Mouse (Mus musculus) embryonic facial prominence, embryonic 14.5 days (tissue): ENCODE measurements around the gene Chst8. TPM values are rescaled to one million over a fixed set of nuclear protein-coding genes. Genes with fewer than 3 reads are reported as not detected.

Experiments
- ATAC-seq: fragments of 200-750 bp; cut with Nextera tagmentation; 2 replicates; pipeline ENCODE4 v1.8.0; 2017; ENCODE audit warnings: low read depth, moderate number of reproducible peaks, moderate TSS enrichment
- DNase-seq: peaks from one replicate; pipeline ENCODE4 v3.0.0-alpha.2; 2015; ENCODE audit warnings: low spot score
- H3K27ac ChIP-seq: fragments of 300-500 bp; sonication (generic); replicated peaks from 2 replicates; pipeline ENCODE4 v1.5.1; 2014; ENCODE audit warnings: low read depth, mild to moderate bottlenecking, low read length, moderate library complexity
- H3K27me3 ChIP-seq: fragments of 300-500 bp; sonication (generic); replicated peaks from 2 replicates; pipeline ENCODE4 v1.6.1; 2014; ENCODE audit warnings: low read length; ENCODE audit not compliant: control insufficient read depth, insufficient read depth
- H3K36me3 ChIP-seq: fragments of 300-500 bp; sonication (generic); 2 replicates; pipeline ENCODE4 v1.6.1; 2014; ENCODE audit warnings: low read length, mixed read lengths; ENCODE audit not compliant: control insufficient read depth, insufficient read depth
- H3K4me1 ChIP-seq: fragments of 300-500 bp; sonication (generic); 2 replicates; pipeline ENCODE4 v1.6.1; 2014; ENCODE audit warnings: antibody characterized with exemption, low read length; ENCODE audit not compliant: control insufficient read depth, insufficient read depth
- H3K4me2 ChIP-seq: fragments of 300-500 bp; sonication (generic); 2 replicates; pipeline ENCODE4 v1.6.1; 2014; ENCODE audit warnings: low read depth, mild to moderate bottlenecking, low read length, moderate library complexity, mixed read lengths
- H3K4me3 ChIP-seq: fragments of 300-500 bp; sonication (generic); 2 replicates; pipeline ENCODE4 v1.5.1; 2014; ENCODE audit warnings: low read depth, mild to moderate bottlenecking, low read length
- H3K9ac ChIP-seq: fragments of 300-500 bp; sonication (generic); 2 replicates; pipeline ENCODE4 v1.6.1; 2014; ENCODE audit warnings: low read depth, mild to moderate bottlenecking, low read length, moderate library complexity, mixed read lengths
- H3K9me3 ChIP-seq: fragments of 300-500 bp; sonication (generic); 2 replicates; pipeline ENCODE4 v1.6.1; 2016; ENCODE audit warnings: low read length; ENCODE audit not compliant: control insufficient read depth
- WGBS: fragments of 180-500 bp; shearing (Covaris S2); extraction: QIAGEN DNeasy Blood & Tissue Kit; methylation state at CpG from one replicate; pipeline ENCODE4 v1.1.7; 2014; 5-methylcytosine and 5-hydroxymethylcytosine counted together
- polyA plus RNA-seq: library from polyadenylated mRNA; unstranded; fragments of >200 nt; fragmentation: Nextera tagmentation; extraction: Ambion mirVana; gene quantifications from 2 replicates; pipeline ENCODE4 v1.2.1, GENCODE M21; 2014

The Chst8 gene
- polyA plus RNA-seq, 1 experiment from 2014 or later = 5.3 TPM

DNA sequence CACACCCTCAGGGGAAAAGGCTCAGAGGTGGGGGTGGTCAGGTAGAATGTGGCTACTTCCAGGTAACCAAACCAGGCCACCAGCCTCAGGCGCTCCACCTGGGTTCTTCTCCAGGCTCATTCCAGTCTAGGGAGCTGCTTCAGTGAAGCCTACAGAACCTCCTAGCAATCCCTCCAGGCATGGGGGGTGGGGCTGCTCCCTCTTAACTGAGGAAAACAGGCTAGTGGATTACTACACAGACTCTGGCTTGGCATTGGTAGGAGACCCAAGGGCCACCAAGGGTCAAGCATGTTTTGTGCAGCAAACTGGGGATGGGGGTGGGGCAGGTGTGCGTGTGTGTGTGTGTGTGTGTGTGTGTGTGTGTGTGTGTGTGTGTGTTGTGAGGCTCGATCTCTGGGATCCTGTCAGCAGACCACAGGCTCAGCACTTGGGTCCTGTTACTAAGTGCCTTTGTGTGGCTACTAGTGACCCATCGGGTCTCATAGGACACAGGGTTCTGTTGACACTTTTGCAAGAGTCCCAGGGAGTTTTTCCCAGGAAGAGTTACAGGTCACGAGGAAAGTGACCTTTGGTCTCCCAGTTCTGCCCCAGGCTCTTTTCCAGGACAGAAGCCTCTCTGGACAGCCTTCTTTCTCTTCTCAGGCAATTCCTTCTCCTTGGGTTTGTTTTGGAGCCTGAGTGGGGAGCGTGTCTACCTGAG, 153.0 kb downstream of the Chst8 start:
- Histone ChIP-seq H3K9me3 (no peaks in the 10 kb centered on the region), H3K27me3 (no peaks in the 10 kb centered on the region), H3K36me3 (no peaks in the 10 kb centered on the region), H3K4me3 (no peak overlapping the region), H3K4me2 (no peak overlapping the region), H3K9ac (no peak overlapping the region), H3K27ac (no peak overlapping the region), H3K4me1 (no peaks in the 10 kb centered on the region)
- ATAC-seq = no peak
- DNase-seq = no peak
- 41% methylated on average over 5 of the region's 6 CpGs for WGBS

DNA sequence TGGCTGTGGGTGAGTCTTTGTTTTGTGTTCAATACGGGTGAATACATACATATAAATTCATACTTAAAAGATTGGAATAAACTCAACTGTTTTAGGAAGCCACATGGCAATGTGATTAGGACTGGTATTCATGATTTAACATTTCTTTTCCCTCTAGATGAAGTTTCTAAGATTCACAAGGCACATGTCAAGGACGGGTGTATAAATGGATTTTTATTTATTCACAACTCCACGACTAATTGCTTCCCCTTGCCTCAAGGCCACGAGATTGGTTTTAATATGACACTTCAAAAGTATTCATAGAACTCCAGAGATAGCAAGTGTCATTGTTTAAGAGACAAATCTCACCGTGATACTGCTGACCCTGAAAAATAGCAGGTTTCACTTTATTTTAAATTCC, 155.9 kb downstream of the Chst8 start, which contains the start of gene Kctd15:
TSS of gene Kctd15 (minus strand) at position 101 of the 400 bp plus-strand sequence.
- peak within 1 kb of the TSS; percentile 99; the same call in 1 of the 2 replicates for H3K27ac ChIP-seq
- 61% methylated on average over 5 of the region's 5 CpGs for WGBS
- H3K9ac ChIP-seq = peak within 1 kb of the TSS; percentile 96
- H3K9me3 ChIP-seq = no peaks in the 10 kb centered on the region
- no peak for DNase-seq
- H3K4me1 ChIP-seq = peaks cover 7% of the 10 kb centered on the region; the same call in 1 of the 2 replicates
- H3K4me3 ChIP-seq = peak within 1 kb of the TSS; percentile 81
- no peaks in the 10 kb centered on the region for H3K36me3 ChIP-seq
- H3K27me3 ChIP-seq = no peaks in the 10 kb centered on the region
- ATAC-seq = no peak
- peak within 1 kb of the TSS; percentile 77 for H3K4me2 ChIP-seq

GRCm38 (mm10) chr7:34655086-34655839, 157.2 kb downstream of the Chst8 start:
- no peaks in the 10 kb centered on the region for H3K9me3 ChIP-seq
- DNase-seq = peak; percentile 96
- H3K27ac ChIP-seq = peak overlapping the region; percentile 99
- peak overlapping the region; percentile 77 for H3K4me2 ChIP-seq
- H3K4me1 ChIP-seq = peaks cover 8% of the 10 kb centered on the region; the same call in 1 of the 2 replicates
- H3K4me3 ChIP-seq = peak overlapping the region; percentile 81
- WGBS = 1% methylated on average over 30 of the region's 74 CpGs
- peak; percentile 83 for ATAC-seq
- peak overlapping the region; percentile 96 for H3K9ac ChIP-seq
- no peaks in the 10 kb centered on the region for H3K27me3 ChIP-seq
- peaks cover under 1% of the 10 kb centered on the region; the same call in 1 of the 2 replicates for H3K36me3 ChIP-seq

GRCm38 (mm10) chr7:34654441-34655085, 157.9 kb downstream of the Chst8 start:
- Histone ChIP-seq H3K4me2 (peak overlapping the region; percentile 77), H3K9ac (peak overlapping the region; percentile 96), H3K27me3 (no peaks in the 10 kb centered on the region), H3K9me3 (no peaks in the 10 kb centered on the region), H3K36me3 (peaks cover 7% of the 10 kb centered on the region), H3K27ac (peak overlapping the region; percentile 99), H3K4me3 (peak overlapping the region; percentile 81), H3K4me1 (peaks cover 8% of the 10 kb centered on the region; the same call in 1 of the 2 replicates)
- DNase-seq = peak; percentile 78
- ATAC-seq = peak; percentile 10
- WGBS = 0% methylated on average over 6 of the region's 81 CpGs

GRCm38 (mm10) chr7:34653731-34654440, 158.6 kb downstream of the Chst8 start:
- peak overlapping the region; percentile 77 for H3K4me2 ChIP-seq
- H3K9me3 ChIP-seq = no peaks in the 10 kb centered on the region
- peaks cover 14% of the 10 kb centered on the region for H3K36me3 ChIP-seq
- H3K9ac ChIP-seq = peak overlapping the region; percentile 96
- DNase-seq = peak; percentile 74
- WGBS = under 1% methylated on average over 25 of the region's 64 CpGs
- H3K27me3 ChIP-seq = no peaks in the 10 kb centered on the region
- peak overlapping the region; percentile 99 for H3K27ac ChIP-seq
- peak; percentile 45 for ATAC-seq
- peaks cover 8% of the 10 kb centered on the region; the same call in 1 of the 2 replicates for H3K4me1 ChIP-seq
- H3K4me3 ChIP-seq = peak overlapping the region; percentile 81

- DNase-seq (peak; percentile 59), ATAC-seq (no peak)
- WGBS = under 1% methylated on average over 48 of the region's 48 CpGs
- Histone ChIP-seq H3K36me3 (peaks cover 24% of the 10 kb centered on the region), H3K4me3 (peak overlapping the region; percentile 81), H3K9me3 (no peaks in the 10 kb centered on the region), H3K9ac (peak overlapping the region; percentile 96), H3K4me2 (peak overlapping the region; percentile 77), H3K27me3 (no peaks in the 10 kb centered on the region), H3K27ac (peak overlapping the region; percentile 99), H3K4me1 (peaks cover 8% of the 10 kb centered on the region; the same call in 1 of the 2 replicates)
These were observed 159.6 kb downstream of the Chst8 start for GRCm38 (mm10) chr7:34652751-34653502.

DNA sequence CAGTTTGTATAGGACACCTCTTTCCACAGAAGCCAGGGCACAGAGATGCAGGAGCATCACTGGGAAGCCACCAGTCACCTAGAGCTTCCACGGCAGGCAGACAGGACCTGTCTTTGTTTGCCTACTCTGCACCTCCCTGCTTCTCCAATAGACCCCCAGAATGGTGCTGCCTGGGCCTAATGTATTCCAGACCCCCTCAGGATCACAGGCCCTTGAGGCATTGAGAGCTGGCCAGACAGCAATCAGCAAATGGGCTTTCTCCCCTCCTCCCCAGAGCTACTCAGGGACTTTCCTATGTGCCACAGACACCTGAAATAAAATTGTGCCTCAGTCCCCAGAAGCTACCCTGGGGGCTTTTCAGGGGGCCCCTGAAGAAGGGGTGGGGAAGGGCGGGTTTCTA, 161.1 kb downstream of the Chst8 start:
- Histone ChIP-seq H3K9me3 (no peaks in the 10 kb centered on the region), H3K4me2 (peak overlapping the region; percentile 77), H3K9ac (peak overlapping the region; percentile 96), H3K36me3 (peaks cover 39% of the 10 kb centered on the region), H3K27me3 (no peaks in the 10 kb centered on the region), H3K27ac (peak overlapping the region; percentile 19), H3K4me1 (peaks cover 12% of the 10 kb centered on the region; the same call in 1 of the 2 replicates), H3K4me3 (peak overlapping the region; percentile 81)
- ATAC-seq (no peak), DNase-seq (peak; percentile 35)
- 11% methylated on average over 2 of the region's 2 CpGs for WGBS
